Mouse (Mus musculus) intestine, postnatal 0 days (tissue): ENCODE results near the gene Aebp2. TPM values are rescaled to one million over a fixed set of nuclear protein-coding genes. Genes with fewer than 3 reads are reported as not detected.

Source experiments
- ATAC-seq: fragments of 200-750 bp; cut with Nextera tagmentation; 2 replicates; pipeline ENCODE4 v1.8.0; 2017; ENCODE audit warnings: mild to moderate bottlenecking, moderate TSS enrichment, moderate library complexity
- H3K27ac ChIP-seq: fragments of 300-500 bp; sonication (generic); 2 replicates; pipeline ENCODE4 v1.5.1; 2014; ENCODE audit warnings: mild to moderate bottlenecking, low read depth, low read length, moderate library complexity
- H3K27me3 ChIP-seq: fragments of 300-500 bp; sonication (generic); replicated peaks from 2 replicates; pipeline ENCODE4 v1.6.1; 2014; ENCODE audit warnings: low read length, mixed read lengths; ENCODE audit not compliant: control insufficient read depth, insufficient read depth
- H3K36me3 ChIP-seq: fragments of 300-500 bp; sonication (generic); 2 replicates; pipeline ENCODE4 v1.6.1; 2014; ENCODE audit warnings: mild to moderate bottlenecking, moderate library complexity; ENCODE audit not compliant: control insufficient read depth, insufficient read depth
- H3K4me1 ChIP-seq: fragments of 300-500 bp; sonication (generic); replicated peaks from 2 replicates; pipeline ENCODE4 v1.6.1; 2014; ENCODE audit warnings: antibody characterized with exemption, low read length, mixed read lengths; ENCODE audit not compliant: control insufficient read depth, insufficient read depth
- H3K4me2 ChIP-seq: fragments of 300-500 bp; sonication (generic); replicated peaks from 2 replicates; pipeline ENCODE4 v1.6.1; 2014; ENCODE audit warnings: low read depth, mild to moderate bottlenecking, moderate library complexity
- H3K4me3 ChIP-seq: fragments of 300-500 bp; sonication (generic); 2 replicates; pipeline ENCODE4 v1.5.1; 2014; ENCODE audit warnings: low read depth, low read length
- H3K9ac ChIP-seq: fragments of 300-500 bp; sonication (generic); 2 replicates; pipeline ENCODE4 v1.6.1; 2014; ENCODE audit warnings: mild to moderate bottlenecking, low read depth, low read length
- H3K9me3 ChIP-seq: fragments of 300-500 bp; sonication (generic); 2 replicates; pipeline ENCODE4 v1.6.1; 2016; ENCODE audit warnings: mixed run types; ENCODE audit not compliant: control insufficient read depth
- CTCF ChIP-seq: sonication (generic); IDR thresholded peaks from 2 replicates; pipeline ENCODE4 v1.5.1; 2016; ENCODE audit warnings: low read depth, mild to moderate bottlenecking, control low read depth, antibody characterized with exemption, moderate library complexity
- WGBS: fragments of 180-500 bp; shearing (Covaris S2); extraction: QIAGEN DNeasy Blood & Tissue Kit; methylation state at CpG from one replicate; pipeline ENCODE4 v1.1.7; 2014; 5-methylcytosine and 5-hydroxymethylcytosine counted together
- polyA plus RNA-seq: library from polyadenylated mRNA; unstranded; fragments of >200 nt; fragmentation: Nextera tagmentation; extraction: Ambion mirVana; gene quantifications from 2 replicates; pipeline ENCODE4 v1.2.1, GENCODE M21; 2015

The Aebp2 gene
- polyA plus RNA-seq, 1 experiment from 2014 or later = 8.2 TPM

- no peaks in the 10 kb centered on the region for H3K27me3 ChIP-seq
- H3K4me1 ChIP-seq = no peaks in the 10 kb centered on the region
- WGBS = 67% methylated on average over 12 of the region's 12 CpGs
- no peak overlapping the region; the same call in 1 of the 2 replicates for H3K27ac ChIP-seq
- peaks cover 62% of the 10 kb centered on the region for H3K36me3 ChIP-seq
- ATAC-seq = 0 out of 2 replicates have a peak, but pooled peaks have one; percentile 49
- H3K9ac ChIP-seq = no peak overlapping the region
- H3K4me3 ChIP-seq = no peak overlapping the region
- no peaks in the 10 kb centered on the region for H3K9me3 ChIP-seq
- H3K4me2 ChIP-seq = no peak overlapping the region
- TF ChIP-seq CTCF = no peak
Measured at GRCm38 (mm10) chr6:140642655-140643054, 20.2 kb downstream of the Aebp2 start.

- ATAC-seq = no peak
- H3K9ac ChIP-seq = no peak overlapping the region
Measured at GRCm38 (mm10) chr6:140645931-140646330, 23.5 kb downstream of the Aebp2 start.

GRCm38 (mm10) chr6:140646892-140647291 is 24.4 kb downstream of the Aebp2 start:
- 0 out of 2 replicates have a peak, but pooled peaks have one; percentile 22 for ATAC-seq
- no peak for TF ChIP-seq CTCF
- Histone ChIP-seq H3K36me3 (peaks cover 58% of the 10 kb centered on the region), H3K4me2 (no peak overlapping the region), H3K27ac (no peak overlapping the region), H3K4me1 (no peaks in the 10 kb centered on the region), H3K4me3 (no peak overlapping the region), H3K9ac (no peak overlapping the region), H3K27me3 (no peaks in the 10 kb centered on the region), H3K9me3 (no peaks in the 10 kb centered on the region)
- 55% methylated on average over 6 of the region's 6 CpGs for WGBS

More at GRCm38 (mm10) chr6:140645931-140646330, 23.5 kb downstream of the Aebp2 start:
- Histone ChIP-seq H3K4me2 (no peak overlapping the region), H3K4me1 (no peaks in the 10 kb centered on the region), H3K9me3 (no peaks in the 10 kb centered on the region), H3K27me3 (no peaks in the 10 kb centered on the region), H3K27ac (no peak overlapping the region), H3K36me3 (peaks cover 60% of the 10 kb centered on the region), H3K4me3 (no peak overlapping the region)
- TF ChIP-seq CTCF = peak; percentile 62

GRCm38 (mm10) chr6:140649812-140650211 is 27.3 kb downstream of the Aebp2 start:
- H3K4me1 ChIP-seq = no peaks in the 10 kb centered on the region
- no peak for TF ChIP-seq CTCF
- H3K4me2 ChIP-seq = no peak overlapping the region
- no peak overlapping the region for H3K4me3 ChIP-seq
- peaks cover 48% of the 10 kb centered on the region for H3K36me3 ChIP-seq
- 22% methylated on average over 1 of the region's 1 CpGs for WGBS
- H3K9ac ChIP-seq = no peak overlapping the region
- no peaks in the 10 kb centered on the region for H3K27me3 ChIP-seq
- peak; percentile 68 for ATAC-seq
- H3K9me3 ChIP-seq = no peaks in the 10 kb centered on the region
- no peak overlapping the region for H3K27ac ChIP-seq

GRCm38 (mm10) chr6:140651923-140652322 is 29.5 kb downstream of the Aebp2 start:
- Histone ChIP-seq H3K36me3 (peaks cover 39% of the 10 kb centered on the region), H3K27me3 (no peaks in the 10 kb centered on the region), H3K4me2 (no peak overlapping the region), H3K4me3 (no peak overlapping the region), H3K9ac (no peak overlapping the region), H3K4me1 (no peaks in the 10 kb centered on the region), H3K27ac (no peak overlapping the region), H3K9me3 (no peaks in the 10 kb centered on the region)
- WGBS = 68% methylated on average over 7 of the region's 7 CpGs
- ATAC-seq = no peak
- TF ChIP-seq CTCF = no peak

GRCm38 (mm10) chr6:140655451-140655850 is 33.0 kb downstream of the Aebp2 start:
- H3K27me3 ChIP-seq = no peaks in the 10 kb centered on the region
- 96% methylated on average over 7 of the region's 7 CpGs for WGBS
- ATAC-seq = no peak
- no peaks in the 10 kb centered on the region for H3K4me1 ChIP-seq
- H3K9ac ChIP-seq = no peak overlapping the region; the same call in 1 of the 2 replicates
- no peak overlapping the region for H3K27ac ChIP-seq
- no peak for TF ChIP-seq CTCF
- H3K4me2 ChIP-seq = no peak overlapping the region
- peaks cover 20% of the 10 kb centered on the region for H3K36me3 ChIP-seq
- no peaks in the 10 kb centered on the region for H3K9me3 ChIP-seq
- H3K4me3 ChIP-seq = no peak overlapping the region

GRCm38 (mm10) chr6:140656991-140657390 is 34.5 kb downstream of the Aebp2 start:
- 93% methylated on average over 3 of the region's 3 CpGs for WGBS
- H3K9ac ChIP-seq = no peak overlapping the region
- ATAC-seq = no peak
- H3K4me2 ChIP-seq = no peak overlapping the region
- no peaks in the 10 kb centered on the region for H3K4me1 ChIP-seq
- H3K4me3 ChIP-seq = no peak overlapping the region
- H3K27ac ChIP-seq = no peak overlapping the region
- peaks cover 12% of the 10 kb centered on the region; the same call in 1 of the 2 replicates for H3K36me3 ChIP-seq
- no peak for TF ChIP-seq CTCF
- no peaks in the 10 kb centered on the region for H3K9me3 ChIP-seq
- no peaks in the 10 kb centered on the region for H3K27me3 ChIP-seq
